Mouse (Mus musculus) limb, embryonic 14.5 days (tissue): ENCODE measurements around the gene Ppp1r27. TPM values are rescaled to one million over a fixed set of nuclear protein-coding genes. Genes with fewer than 3 reads are reported as not detected.
"Not testable (repeated sequence)": the region's sequence is repeated elsewhere in the genome, so short reads cannot be mapped to it uniquely, and the experiment has no call there.

Experiments
- ATAC-seq: fragments of 200-750 bp; cut with Nextera tagmentation; 2 replicates; pipeline ENCODE4 v1.8.0; 2017; ENCODE audit warnings: low read depth, moderate number of reproducible peaks, moderate TSS enrichment; ENCODE audit not compliant: low FRiP score
- DNase-seq: peaks from one replicate; pipeline ENCODE4 v3.0.0-alpha.2; 2015; ENCODE audit warnings: low spot score
- H3K27ac ChIP-seq: fragments of 300-500 bp; sonication (generic); replicated peaks from 2 replicates; pipeline ENCODE4 v1.5.1; 2014; ENCODE audit warnings: low read depth, mild to moderate bottlenecking, low read length, moderate library complexity, mixed read lengths
- H3K27me3 ChIP-seq: fragments of 300-500 bp; sonication (generic); 2 replicates; pipeline ENCODE4 v1.6.1; 2014; ENCODE audit warnings: low read length, mixed read lengths; ENCODE audit not compliant: control insufficient read depth, insufficient read depth
- H3K36me3 ChIP-seq: fragments of 300-500 bp; sonication (generic); 2 replicates; pipeline ENCODE4 v1.6.1; 2014; ENCODE audit warnings: mild to moderate bottlenecking, low read length, moderate library complexity, mixed read lengths; ENCODE audit not compliant: control insufficient read depth, insufficient read depth
- H3K4me1 ChIP-seq: fragments of 300-500 bp; sonication (generic); 2 replicates; pipeline ENCODE4 v1.6.1; 2014; ENCODE audit warnings: antibody characterized with exemption, low read length, mixed read lengths; ENCODE audit not compliant: control insufficient read depth, insufficient read depth
- H3K4me2 ChIP-seq: fragments of 300-500 bp; sonication (generic); replicated peaks from 2 replicates; pipeline ENCODE4 v1.6.1; 2014; ENCODE audit warnings: low read depth, mild to moderate bottlenecking, low read length, moderate library complexity; ENCODE audit not compliant: severe bottlenecking
- H3K4me3 ChIP-seq: fragments of 300-500 bp; sonication (generic); replicated peaks from 2 replicates; pipeline ENCODE4 v1.5.1; 2014; ENCODE audit warnings: low read length
- H3K9ac ChIP-seq: fragments of 300-500 bp; sonication (generic); 2 replicates; pipeline ENCODE4 v1.6.1; 2014; ENCODE audit warnings: mild to moderate bottlenecking, low read depth, low read length, moderate library complexity; ENCODE audit not compliant: severe bottlenecking
- H3K9me3 ChIP-seq: fragments of 300-500 bp; sonication (generic); 2 replicates; pipeline ENCODE4 v1.6.1; 2016; ENCODE audit warnings: low read length; ENCODE audit not compliant: control insufficient read depth
- POLR2A ChIP-seq: fragments of 200-500 bp; IDR thresholded peaks from 2 replicates; pipeline ENCODE4 v1.8.0; 2012; ENCODE audit warnings: inconsistent platforms, mild to moderate bottlenecking, moderate library complexity, borderline replicate concordance; ENCODE audit not compliant: insufficient read depth, insufficient read length; ENCODE audit errors: extremely low read depth
- WGBS: fragments of 180-500 bp; shearing (Covaris S2); extraction: QIAGEN DNeasy Blood & Tissue Kit; methylation state at CpG from one replicate; pipeline ENCODE4 v1.1.7; 2014; 5-methylcytosine and 5-hydroxymethylcytosine counted together
- polyA plus RNA-seq, 2 experiments: library from polyadenylated mRNA; depleted of rRNA in 1 of 2; stranded (reverse) in 1 of 2; unstranded in 1 of 2; fragments of >200 nt; fragmentation: Nextera tagmentation in 1 of 2; extraction: Ambion mirVana in 1 of 2; gene quantifications; 2 replicates each; pipeline versions ENCODE4 v1.2.1 to v1.2.3; 2012 to 2014

Ppp1r27 gene
- polyA plus RNA-seq, 2 experiments = 3.3 to 3.7 TPM

- no peak overlapping the region for H3K4me2 ChIP-seq
- H3K4me3 ChIP-seq = no peak overlapping the region
- ATAC-seq = no peak
- H3K9ac ChIP-seq = no peak overlapping the region
- no peaks in the 10 kb centered on the region for H3K27me3 ChIP-seq
- H3K9me3 ChIP-seq = no peaks in the 10 kb centered on the region
- no peak overlapping the region for H3K27ac ChIP-seq
- no peaks in the 10 kb centered on the region for H3K36me3 ChIP-seq
- DNase-seq = no peak
- 68% methylated on average over 6 of the region's 6 CpGs for WGBS
- 0 out of 2 replicates have a peak, but pooled peaks cover 4% of the 10 kb centered on the region for H3K4me1 ChIP-seq
- TF ChIP-seq POLR2A = no peak
Measured at GRCm38 (mm10) chr11:120518027-120518426, 32.9 kb downstream of the Ppp1r27 start.

GRCm38 (mm10) chr11:120517147-120517546, 33.8 kb downstream of the Ppp1r27 start:
- Histone ChIP-seq H3K9ac (no peak overlapping the region), H3K27ac (no peak overlapping the region), H3K9me3 (no peaks in the 10 kb centered on the region), H3K4me3 (no peak overlapping the region), H3K36me3 (no peaks in the 10 kb centered on the region), H3K27me3 (no peaks in the 10 kb centered on the region), H3K4me2 (no peak overlapping the region), H3K4me1 (0 out of 2 replicates have a peak, but pooled peaks cover 4% of the 10 kb centered on the region)
- DNase-seq (no peak), ATAC-seq (no peak)
- WGBS = 83% methylated on average over 4 of the region's 4 CpGs
- no peak for TF ChIP-seq POLR2A

- H3K27ac ChIP-seq = no peak overlapping the region
- no peak overlapping the region for H3K4me3 ChIP-seq
- no peaks in the 10 kb centered on the region for H3K27me3 ChIP-seq
- no peaks in the 10 kb centered on the region for H3K9me3 ChIP-seq
- no peaks in the 10 kb centered on the region for H3K4me1 ChIP-seq
- H3K36me3 ChIP-seq = no peaks in the 10 kb centered on the region
- TF ChIP-seq POLR2A = no peak
- no peak overlapping the region for H3K9ac ChIP-seq
- H3K4me2 ChIP-seq = no peak overlapping the region
- 17% methylated on average over 17 of the region's 17 CpGs for WGBS
- DNase-seq (peak; percentile 80), ATAC-seq (peak; percentile 74; the same call in 1 of the 2 replicates)
Measured at GRCm38 (mm10) chr11:120515611-120516010, 35.3 kb downstream of the Ppp1r27 start.

GRCm38 (mm10) chr11:120514262-120514661, 36.7 kb downstream of the Ppp1r27 start:
- WGBS = 91% methylated on average over 2 of the region's 2 CpGs
- not testable (repeated sequence) for H3K36me3 ChIP-seq, H3K4me2 ChIP-seq, H3K27ac ChIP-seq, H3K9me3 ChIP-seq, H3K4me1 ChIP-seq, H3K27me3 ChIP-seq, H3K9ac ChIP-seq, H3K4me3 ChIP-seq, DNase-seq, ATAC-seq

- Histone ChIP-seq H3K9ac (no peak overlapping the region), H3K27ac (no peak overlapping the region), H3K4me3 (no peak overlapping the region), H3K27me3 (no peaks in the 10 kb centered on the region), H3K9me3 (no peaks in the 10 kb centered on the region), H3K36me3 (no peaks in the 10 kb centered on the region), H3K4me2 (no peak overlapping the region), H3K4me1 (no peaks in the 10 kb centered on the region)
- WGBS = 35% methylated on average over 6 of the region's 6 CpGs
- TF ChIP-seq POLR2A = no peak
- no peak for ATAC-seq
- no peak for DNase-seq
Measured at GRCm38 (mm10) chr11:120512790-120513453, 38.0 kb downstream of the Ppp1r27 start.
